Mouse (Mus musculus): Measurements from ENCODE around the gene Ly86. TPM values are rescaled to one million over a fixed set of nuclear protein-coding genes. Genes with fewer than 3 reads are reported as not detected.

Gene Ly86
- polyA plus RNA-seq, 1 experiment from 2014 or later: 15.5 TPM

GRCm38 (mm10) chr13:37451471-37451870 lies 106.5 kb downstream of the Ly86 start:
- Histone ChIP-seq H3K27me3 (no peaks in the 10 kb centered on the region), H3K9ac (no peak overlapping the region), H3K4me2 (peak overlapping the region; percentile 65; the same call in 1 of the 2 replicates), H3K4me1 (peaks cover 50% of the 10 kb centered on the region), H3K9me3 (no peaks in the 10 kb centered on the region), H3K27ac (peak overlapping the region; percentile 95), H3K4me3 (no peak overlapping the region), H3K36me3 (no peaks in the 10 kb centered on the region)
- ATAC-seq (ENCODE audit: borderline replicate concordance, extremely low read depth, low FRiP score, low TSS enrichment): peak; percentile 60; the same call in 1 of the 2 replicates
- WGBS: 40% methylated on average over 3 of the region's 3 CpGs

- peak; percentile 73; the same call in 1 of the 2 replicates for ATAC-seq (ENCODE audit: borderline replicate concordance, extremely low read depth, low FRiP score, low TSS enrichment)
- no peaks in the 10 kb centered on the region for H3K9me3 ChIP-seq
- peak overlapping the region; percentile 30 for H3K4me3 ChIP-seq
- peaks cover 58% of the 10 kb centered on the region for H3K4me1 ChIP-seq
- peak overlapping the region; percentile 65 for H3K4me2 ChIP-seq
- 4% methylated on average over 22 of the region's 22 CpGs for WGBS
- no peaks in the 10 kb centered on the region for H3K36me3 ChIP-seq
- peak overlapping the region; percentile 95 for H3K27ac ChIP-seq
- H3K27me3 ChIP-seq: no peaks in the 10 kb centered on the region
- H3K9ac ChIP-seq: peak overlapping the region; percentile 44
Measured at GRCm38 (mm10) chr13:37452022-37452941, 107.3 kb downstream of the Ly86 start.

- Histone ChIP-seq H3K4me3 (0 out of 2 replicates have a peak overlapping the region, but pooled peaks have one; percentile 30), H3K9ac (0 out of 2 replicates have a peak overlapping the region, but pooled peaks have one; percentile 44), H3K36me3 (no peaks in the 10 kb centered on the region)
Measured at GRCm38 (mm10) chr13:37453203-37453602, 108.2 kb downstream of the Ly86 start.

GRCm38 (mm10) chr13:37454356-37454755 lies 109.3 kb downstream of the Ly86 start:
- peak overlapping the region; percentile 95 for H3K27ac ChIP-seq
- no peaks in the 10 kb centered on the region for H3K36me3 ChIP-seq
- 49% methylated on average over 6 of the region's 6 CpGs for WGBS
- no peaks in the 10 kb centered on the region for H3K27me3 ChIP-seq
- H3K9ac ChIP-seq: no peak overlapping the region
- H3K4me3 ChIP-seq: no peak overlapping the region
- no peak overlapping the region for H3K4me2 ChIP-seq
- no peaks in the 10 kb centered on the region for H3K9me3 ChIP-seq
- H3K4me1 ChIP-seq: peaks cover 71% of the 10 kb centered on the region
- no peak for ATAC-seq (ENCODE audit: borderline replicate concordance, extremely low read depth, low FRiP score, low TSS enrichment)

More at GRCm38 (mm10) chr13:37453203-37453602, 108.2 kb downstream of the Ly86 start:
- Histone ChIP-seq H3K4me2 (peak overlapping the region; percentile 65; the same call in 1 of the 2 replicates), H3K4me1 (peaks cover 65% of the 10 kb centered on the region), H3K27ac (peak overlapping the region; percentile 95), H3K27me3 (no peaks in the 10 kb centered on the region), H3K9me3 (no peaks in the 10 kb centered on the region)
- 1% methylated on average over 13 of the region's 13 CpGs for WGBS
- peak; percentile 27 for ATAC-seq (ENCODE audit: borderline replicate concordance, extremely low read depth, low FRiP score, low TSS enrichment)

GRCm38 (mm10) chr13:37455561-37455960 lies 110.6 kb downstream of the Ly86 start:
- WGBS: 57% methylated on average over 3 of the region's 3 CpGs
- Histone ChIP-seq H3K4me2 (no peak overlapping the region), H3K36me3 (no peaks in the 10 kb centered on the region), H3K9ac (no peak overlapping the region), H3K9me3 (no peaks in the 10 kb centered on the region), H3K4me3 (no peak overlapping the region), H3K27me3 (no peaks in the 10 kb centered on the region), H3K27ac (peak overlapping the region; percentile 93), H3K4me1 (peaks cover 83% of the 10 kb centered on the region)
- no peak for ATAC-seq (ENCODE audit: borderline replicate concordance, extremely low read depth, low FRiP score, low TSS enrichment)

GRCm38 (mm10) chr13:37457007-37457827 lies 112.2 kb downstream of the Ly86 start:
- Histone ChIP-seq H3K36me3 (no peaks in the 10 kb centered on the region), H3K4me3 (no peak overlapping the region), H3K4me1 (peaks cover 86% of the 10 kb centered on the region), H3K4me2 (peak overlapping the region; percentile 1; the same call in 1 of the 2 replicates), H3K9me3 (no peaks in the 10 kb centered on the region), H3K9ac (no peak overlapping the region), H3K27ac (peak overlapping the region; percentile 93), H3K27me3 (no peaks in the 10 kb centered on the region)
- peak; percentile 82 for ATAC-seq (ENCODE audit: borderline replicate concordance, extremely low read depth, low FRiP score, low TSS enrichment)
- WGBS: 15% methylated on average over 11 of the region's 11 CpGs

GRCm38 (mm10) chr13:37458557-37458956 lies 113.5 kb downstream of the Ly86 start:
- H3K9ac ChIP-seq: no peak overlapping the region
- H3K4me2 ChIP-seq: no peak overlapping the region
- 77% methylated on average over 5 of the region's 5 CpGs for WGBS
- no peak for ATAC-seq (ENCODE audit: borderline replicate concordance, extremely low read depth, low FRiP score, low TSS enrichment)
- H3K9me3 ChIP-seq: no peaks in the 10 kb centered on the region
- H3K27ac ChIP-seq: 0 out of 2 replicates have a peak overlapping the region, but pooled peaks have one; percentile 83
- H3K4me3 ChIP-seq: no peak overlapping the region
- no peaks in the 10 kb centered on the region for H3K27me3 ChIP-seq
- H3K4me1 ChIP-seq: peaks cover 75% of the 10 kb centered on the region
- no peaks in the 10 kb centered on the region for H3K36me3 ChIP-seq

GRCm38 (mm10) chr13:37459022-37459421 lies 114.0 kb downstream of the Ly86 start:
- H3K27me3 ChIP-seq: no peaks in the 10 kb centered on the region
- H3K9me3 ChIP-seq: no peaks in the 10 kb centered on the region
- ATAC-seq (ENCODE audit: borderline replicate concordance, extremely low read depth, low FRiP score, low TSS enrichment): no peak
- H3K4me2 ChIP-seq: no peak overlapping the region
- H3K4me1 ChIP-seq: peaks cover 70% of the 10 kb centered on the region
- H3K36me3 ChIP-seq: no peaks in the 10 kb centered on the region
- no peak overlapping the region for H3K9ac ChIP-seq
- peak overlapping the region; percentile 83; the same call in 1 of the 2 replicates for H3K27ac ChIP-seq
- WGBS: 72% methylated on average over 10 of the region's 10 CpGs
- H3K4me3 ChIP-seq: no peak overlapping the region

- 50% methylated on average over 28 of the region's 28 CpGs for WGBS
- ATAC-seq (ENCODE audit: borderline replicate concordance, extremely low read depth, low FRiP score, low TSS enrichment): peak; percentile 50; the same call in 1 of the 2 replicates
- Histone ChIP-seq H3K4me3 (no peak overlapping the region), H3K27ac (peak overlapping the region; percentile 83), H3K27me3 (no peaks in the 10 kb centered on the region), H3K4me1 (peaks cover 61% of the 10 kb centered on the region), H3K9ac (no peak overlapping the region), H3K36me3 (no peaks in the 10 kb centered on the region), H3K4me2 (no peak overlapping the region), H3K9me3 (no peaks in the 10 kb centered on the region)
Measured at GRCm38 (mm10) chr13:37459957-37460930, 115.2 kb downstream of the Ly86 start.

- no peak overlapping the region for H3K4me3 ChIP-seq
- no peak overlapping the region for H3K4me2 ChIP-seq
- no peaks in the 10 kb centered on the region for H3K27me3 ChIP-seq
- H3K9ac ChIP-seq: no peak overlapping the region
- 0 out of 2 replicates have a peak overlapping the region, but pooled peaks have one; percentile 1 for H3K27ac ChIP-seq
- H3K9me3 ChIP-seq: no peaks in the 10 kb centered on the region
- H3K36me3 ChIP-seq: no peaks in the 10 kb centered on the region
- no peak for ATAC-seq (ENCODE audit: borderline replicate concordance, extremely low read depth, low FRiP score, low TSS enrichment)
- peaks cover 45% of the 10 kb centered on the region for H3K4me1 ChIP-seq
- 80% methylated on average over 12 of the region's 12 CpGs for WGBS
Measured at GRCm38 (mm10) chr13:37462049-37462702, 117.2 kb downstream of the Ly86 start.

All from lung, embryonic 15.5 days (tissue).